Mouse (Mus musculus) embryonic facial prominence, embryonic 11.5 days (tissue): Measurements from ENCODE around the gene Gm7361. TPM values are rescaled to one million over a fixed set of nuclear protein-coding genes. Genes with fewer than 3 reads are reported as not detected.
"Not testable (repeated sequence)": the region's sequence is repeated elsewhere in the genome, so short reads cannot be mapped to it uniquely, and the experiment has no call there.

ENCODE experiments used
- ATAC-seq: fragments of 200-750 bp; cut with Nextera tagmentation; replicated peaks from 2 replicates; pipeline ENCODE4 v1.8.0; 2017; ENCODE audit warnings: low read depth; ENCODE audit not compliant: insufficient number of reproducible peaks, low FRiP score, low TSS enrichment
- DNase-seq: peaks from one replicate; pipeline ENCODE4 v3.0.0-alpha.2; 2015; ENCODE audit warnings: low spot score
- H3K27ac ChIP-seq: fragments of 300-500 bp; sonication (generic); replicated peaks from 2 replicates; pipeline ENCODE4 v1.5.1; 2014; ENCODE audit warnings: mild to moderate bottlenecking, low read depth, low read length, control low read depth
- H3K27me3 ChIP-seq: fragments of 300-500 bp; sonication (generic); 2 replicates; pipeline ENCODE4 v1.6.1; 2014; ENCODE audit warnings: mild to moderate bottlenecking, low read length, moderate library complexity, mixed read lengths; ENCODE audit not compliant: control insufficient read depth, insufficient read depth
- H3K36me3 ChIP-seq: fragments of 300-500 bp; sonication (generic); replicated peaks from 2 replicates; pipeline ENCODE4 v1.6.1; 2014; ENCODE audit warnings: low read depth, mild to moderate bottlenecking, low read length, moderate library complexity, mixed read lengths; ENCODE audit not compliant: control insufficient read depth, insufficient read depth
- H3K4me1 ChIP-seq: fragments of 300-500 bp; sonication (generic); 2 replicates; pipeline ENCODE4 v1.6.1; 2014; ENCODE audit warnings: low read length, mixed read lengths; ENCODE audit not compliant: control insufficient read depth, insufficient read depth
- H3K4me2 ChIP-seq: fragments of 300-500 bp; sonication (generic); 2 replicates; pipeline ENCODE4 v1.6.1; 2014; ENCODE audit warnings: low read depth, mild to moderate bottlenecking, control low read depth, low read length, moderate library complexity
- H3K4me3 ChIP-seq: fragments of 300-500 bp; sonication (generic); 2 replicates; pipeline ENCODE4 v1.5.1; 2014; ENCODE audit warnings: low read depth, low read length, control low read depth
- H3K9ac ChIP-seq: fragments of 300-500 bp; sonication (generic); replicated peaks from 2 replicates; pipeline ENCODE4 v1.6.1; 2014; ENCODE audit warnings: mild to moderate bottlenecking, control low read depth, low read length
- H3K9me3 ChIP-seq: fragments of 300-500 bp; sonication (generic); replicated peaks from 2 replicates; pipeline ENCODE4 v1.6.1; 2016; ENCODE audit warnings: mild to moderate bottlenecking, low read length, inconsistent platforms, mixed read lengths; ENCODE audit not compliant: control insufficient read depth
- WGBS: fragments of 180-500 bp; shearing (Covaris S2); extraction: QIAGEN DNeasy Blood & Tissue Kit; methylation state at CpG from one replicate; pipeline ENCODE4 v1.1.7; 2014; 5-methylcytosine and 5-hydroxymethylcytosine counted together
- polyA plus RNA-seq: library from polyadenylated mRNA; unstranded; fragments of >200 nt; fragmentation: Nextera tagmentation; extraction: Ambion mirVana; gene quantifications from 2 replicates; pipeline ENCODE4 v1.2.1, GENCODE M21; 2014

Gene Gm7361
- polyA plus RNA-seq, result not detected in 2 replicates

GRCm38 (mm10) chr5:26257391-26257790, at the start of gene Gm7361:
TSS of gene Gm7361 (plus strand) at chr5:26257691.
- not testable (repeated sequence) for H3K4me2 ChIP-seq, H3K9ac ChIP-seq, H3K4me3 ChIP-seq, DNase-seq, H3K27me3 ChIP-seq, H3K36me3 ChIP-seq, H3K4me1 ChIP-seq, H3K27ac ChIP-seq, ATAC-seq, H3K9me3 ChIP-seq
- WGBS, result 82% methylated on average over 3 of the region's 3 CpGs

- WGBS, result 78% methylated on average over 4 of the region's 4 CpGs
- ATAC-seq (no peak), DNase-seq (no peak)
- Histone ChIP-seq H3K4me3 (no peak overlapping the region), H3K9me3 (no peaks in the 10 kb centered on the region), H3K4me1 (no peaks in the 10 kb centered on the region), H3K27ac (no peak overlapping the region), H3K9ac (no peak overlapping the region), H3K27me3 (no peaks in the 10 kb centered on the region), H3K4me2 (no peak overlapping the region), H3K36me3 (no peaks in the 10 kb centered on the region)
Measured at GRCm38 (mm10) chr5:26211030-26211429, 46.5 kb upstream of the Gm7361 start.

GRCm38 (mm10) chr5:26222076-26222475, 35.4 kb upstream of the Gm7361 start:
- H3K4me3 ChIP-seq, result no peak overlapping the region
- H3K9ac ChIP-seq, result no peak overlapping the region
- 81% methylated on average over 1 of the region's 1 CpGs for WGBS
- no peaks in the 10 kb centered on the region for H3K36me3 ChIP-seq
- H3K4me2 ChIP-seq, result no peak overlapping the region
- H3K9me3 ChIP-seq, result no peaks in the 10 kb centered on the region
- DNase-seq (no peak), ATAC-seq (no peak)
- H3K27me3 ChIP-seq, result no peaks in the 10 kb centered on the region
- H3K27ac ChIP-seq, result no peak overlapping the region
- H3K4me1 ChIP-seq, result no peaks in the 10 kb centered on the region

DNA sequence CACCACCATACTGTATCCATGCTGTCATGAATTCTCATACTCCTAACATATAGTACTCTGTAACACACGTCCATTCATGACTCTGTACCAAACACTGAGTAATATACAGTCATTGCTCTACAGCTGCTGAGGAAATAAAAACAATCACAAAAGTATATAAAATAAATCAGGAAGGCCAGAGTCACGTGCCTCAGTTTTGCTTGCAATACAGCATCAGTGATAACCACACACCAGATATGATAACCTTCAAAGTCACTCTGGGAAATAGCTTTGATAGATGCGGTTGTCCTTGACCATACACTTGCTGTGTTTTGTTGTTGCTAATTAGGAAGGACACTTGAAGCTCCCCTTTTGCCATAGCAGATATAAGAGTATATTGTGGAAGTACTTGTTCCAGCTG, 9.2 kb downstream of the Gm7361 start:
- WGBS, result 74% methylated on average over 3 of the region's 3 CpGs
- H3K4me3 ChIP-seq, DNase-seq, ATAC-seq, H3K9ac ChIP-seq, H3K4me2 ChIP-seq, H3K4me1 ChIP-seq, H3K36me3 ChIP-seq, H3K27me3 ChIP-seq, H3K9me3 ChIP-seq, H3K27ac ChIP-seq: not testable (repeated sequence)

DNA sequence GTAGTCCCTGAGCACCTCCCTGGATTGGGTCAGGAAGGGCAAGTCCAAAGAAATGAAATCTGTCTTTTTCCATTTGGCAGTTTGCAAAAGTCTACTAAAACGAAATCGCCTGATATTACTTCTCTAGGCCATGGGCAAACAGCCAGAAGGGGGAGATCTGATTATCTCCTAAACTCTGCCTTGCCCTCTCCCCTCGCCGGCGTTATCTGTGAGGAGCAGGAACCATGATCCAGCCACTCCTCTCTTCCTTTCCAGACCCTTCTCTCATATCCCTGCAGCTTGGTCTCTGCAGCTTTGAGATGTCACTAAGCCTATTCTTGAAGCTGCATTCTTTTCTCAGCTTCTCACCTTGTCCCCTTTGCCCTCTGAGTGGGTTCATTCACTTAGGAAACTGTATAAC, 22.9 kb downstream of the Gm7361 start:
- Histone ChIP-seq H3K36me3 (no peaks in the 10 kb centered on the region), H3K9ac (no peak overlapping the region), H3K4me1 (no peaks in the 10 kb centered on the region), H3K27me3 (no peaks in the 10 kb centered on the region), H3K9me3 (no peaks in the 10 kb centered on the region), H3K27ac (no peak overlapping the region), H3K4me2 (no peak overlapping the region), H3K4me3 (no peak overlapping the region)
- WGBS, result 82% methylated on average over 5 of the region's 5 CpGs
- no peak for ATAC-seq
- DNase-seq, result no peak

DNA sequence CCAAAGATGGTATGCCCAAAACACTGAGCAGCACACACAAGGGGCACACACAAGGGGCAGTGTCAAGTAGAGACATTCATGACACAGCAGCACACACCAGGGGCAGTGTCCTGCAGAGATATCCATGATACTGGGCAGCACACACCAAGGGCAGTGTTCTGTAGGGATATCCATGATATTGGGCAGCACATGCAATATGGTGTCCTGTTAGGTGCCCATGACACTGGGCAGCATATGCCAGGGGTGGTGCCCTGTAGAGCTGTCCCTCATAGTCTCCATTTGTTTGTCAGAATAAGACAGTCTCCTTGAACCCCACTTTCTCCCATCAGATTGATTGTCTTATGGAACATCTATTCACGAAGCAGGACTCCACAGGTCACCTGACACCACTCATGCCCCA, 24.2 kb downstream of the Gm7361 start:
- no peak for DNase-seq
- Histone ChIP-seq H3K36me3 (no peaks in the 10 kb centered on the region), H3K9me3 (no peaks in the 10 kb centered on the region), H3K9ac (no peak overlapping the region), H3K27me3 (no peaks in the 10 kb centered on the region), H3K4me1 (no peaks in the 10 kb centered on the region), H3K4me3 (no peak overlapping the region), H3K4me2 (no peak overlapping the region), H3K27ac (no peak overlapping the region)
- ATAC-seq, result no peak; the same call in 1 of the 2 replicates
- WGBS, result 100% methylated on average over 1 of the region's 1 CpGs

- H3K27me3 ChIP-seq, result no peaks in the 10 kb centered on the region
- 3% methylated on average over 4 of the region's 4 CpGs for WGBS
- no peaks in the 10 kb centered on the region for H3K9me3 ChIP-seq
- no peaks in the 10 kb centered on the region for H3K4me1 ChIP-seq
- no peak overlapping the region for H3K4me2 ChIP-seq
- DNase-seq, result peak; percentile 77
- no peak overlapping the region for H3K27ac ChIP-seq
- no peak for ATAC-seq
- H3K36me3 ChIP-seq, result no peaks in the 10 kb centered on the region
- no peak overlapping the region for H3K4me3 ChIP-seq
- H3K9ac ChIP-seq, result no peak overlapping the region
Measured at GRCm38 (mm10) chr5:26282282-26282681, 24.8 kb downstream of the Gm7361 start.

DNA sequence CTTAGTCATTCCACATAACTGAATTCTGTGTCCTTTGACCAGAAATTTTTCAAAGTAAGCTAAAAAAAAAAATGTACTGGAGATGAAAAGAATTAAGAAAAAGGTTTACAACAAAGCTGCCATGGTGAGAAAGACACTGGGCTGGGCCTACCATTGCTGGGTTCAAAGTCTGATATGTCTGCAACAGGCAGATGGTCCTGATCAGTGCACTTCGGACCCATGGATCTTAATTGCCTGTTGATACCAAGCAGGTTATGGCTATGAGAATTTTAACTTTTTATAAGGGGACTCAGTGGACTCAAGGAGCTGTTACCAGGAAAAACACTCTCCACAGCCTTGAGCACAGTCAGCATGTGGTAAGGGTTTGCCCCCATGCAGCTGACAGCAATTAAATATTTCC, 25.9 kb downstream of the Gm7361 start:
- Histone ChIP-seq H3K27ac (no peak overlapping the region), H3K4me2 (no peak overlapping the region), H3K36me3 (no peaks in the 10 kb centered on the region), H3K9me3 (no peaks in the 10 kb centered on the region), H3K9ac (no peak overlapping the region), H3K27me3 (no peaks in the 10 kb centered on the region), H3K4me3 (no peak overlapping the region), H3K4me1 (no peaks in the 10 kb centered on the region)
- 81% methylated on average over 1 of the region's 1 CpGs for WGBS
- DNase-seq (no peak), ATAC-seq (no peak)
